Mouse (Mus musculus) urinary bladder, postnatal 10 days (tissue): ENCODE measurements around the gene Pax8.

Source experiments
- DNase-seq: peaks from one replicate; pipeline ENCODE4 v3.0.0; 2022; ENCODE audit warnings: low spot score

The Pax8 gene

GRCm38 (mm10) chr2:24475420-24475819 is at the start of gene Pax8:
Gene Pax8, minus strand, starts transcription at chr2:24475599.
- DNase-seq = no peak

- no peak for DNase-seq
Observed at GRCm38 (mm10) chr2:24521430-24522226, 46.2 kb upstream of the Pax8 start.

DNA sequence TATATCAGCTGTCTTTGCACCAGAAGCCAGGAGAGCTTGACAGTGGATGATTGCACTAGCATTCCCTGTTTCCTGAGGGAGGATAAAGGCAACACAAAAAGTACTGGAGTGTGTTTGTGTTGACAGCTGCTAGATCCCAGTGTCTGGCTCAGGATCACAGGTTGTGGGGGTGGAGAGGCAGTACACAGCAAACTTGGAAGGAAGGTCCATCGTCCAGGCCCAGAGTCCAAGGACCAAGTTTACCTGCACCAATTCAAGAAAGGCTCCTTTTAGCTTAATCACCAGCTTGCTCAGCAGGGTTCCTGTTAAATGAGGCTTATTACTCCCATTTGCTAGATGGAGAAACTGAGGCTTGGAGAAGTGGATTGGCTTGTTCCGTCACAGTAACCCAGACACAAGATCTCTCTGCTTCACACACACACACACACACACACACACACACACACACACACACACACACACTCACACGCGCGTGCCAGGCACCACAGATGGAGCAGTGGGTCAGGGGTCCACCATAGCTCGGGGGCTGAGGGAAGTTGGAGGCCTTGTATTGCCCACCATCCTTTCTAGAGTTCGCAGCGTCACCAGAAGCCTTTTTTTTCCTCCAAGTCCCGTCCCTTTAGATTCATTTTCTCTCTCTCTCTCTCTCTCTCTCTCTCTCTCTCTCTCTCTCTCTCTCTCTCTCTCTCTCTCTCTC is 45.3 kb upstream of the Pax8 start:
- no peak for DNase-seq

DNA sequence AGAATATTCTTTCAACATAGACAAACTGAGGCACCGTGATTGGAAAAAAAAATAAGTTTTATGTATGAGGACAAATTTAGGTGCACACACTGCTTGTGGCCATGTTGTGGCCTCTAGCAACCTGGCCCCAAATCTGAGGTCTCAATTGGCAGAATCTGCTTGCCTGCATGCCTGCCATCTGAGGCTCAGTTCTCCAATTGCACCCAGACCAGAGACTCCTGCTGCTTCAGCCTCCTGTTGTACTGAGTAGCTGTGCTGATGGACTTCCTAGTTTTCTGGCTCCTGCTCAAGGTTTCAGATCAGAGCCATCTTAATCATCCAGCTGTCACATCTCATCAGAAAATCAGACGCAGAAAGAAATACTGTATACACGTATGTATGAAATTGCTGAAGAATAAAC is 41.5 kb upstream of the Pax8 start:
- DNase-seq = no peak

DNA sequence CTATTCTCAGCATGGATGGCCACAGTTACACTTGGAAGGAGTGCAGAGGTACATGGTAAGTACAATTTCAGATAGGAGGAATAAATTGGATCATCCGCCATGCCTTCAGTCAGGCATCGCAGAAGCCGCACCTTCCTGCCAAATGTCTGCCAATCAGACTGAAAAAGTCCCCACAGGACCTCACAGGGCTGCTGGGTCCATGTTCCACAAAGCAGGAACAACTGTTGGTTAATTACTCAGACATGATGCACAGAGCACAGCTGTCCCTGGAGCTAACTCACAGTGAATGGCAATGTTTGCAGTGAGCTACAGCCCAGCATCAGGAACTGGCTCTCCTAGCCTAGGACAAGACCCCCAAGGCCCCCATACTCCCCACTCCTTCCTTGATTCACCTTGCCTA is 32.0 kb upstream of the Pax8 start:
- DNase-seq = no peak

DNA sequence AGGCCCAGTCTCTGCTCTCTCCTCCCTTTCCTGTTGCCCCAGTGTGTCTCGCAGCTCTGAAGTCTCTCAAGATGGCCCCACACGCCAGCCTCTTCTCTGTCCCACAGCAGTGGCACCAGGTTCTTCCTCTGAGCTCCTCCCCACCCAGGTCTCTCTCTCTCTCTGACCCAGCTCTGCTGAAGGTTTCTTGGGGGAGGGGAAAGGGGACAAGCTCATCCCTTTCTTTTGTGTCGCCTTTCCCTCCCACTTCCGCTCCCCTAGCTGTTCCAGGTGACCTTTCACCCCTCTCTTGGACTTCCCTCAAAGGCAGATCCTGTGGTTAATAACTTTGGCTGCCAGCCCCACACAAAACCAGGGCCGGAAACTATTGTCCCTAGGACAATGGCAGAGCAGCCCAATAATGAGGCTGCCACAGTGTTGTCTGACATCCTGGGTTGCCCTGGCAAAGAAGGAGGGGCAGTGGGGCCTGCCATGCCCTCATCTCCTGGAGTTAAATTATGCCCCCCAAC is 27.6 kb upstream of the Pax8 start:
- DNase-seq = no peak

DNA sequence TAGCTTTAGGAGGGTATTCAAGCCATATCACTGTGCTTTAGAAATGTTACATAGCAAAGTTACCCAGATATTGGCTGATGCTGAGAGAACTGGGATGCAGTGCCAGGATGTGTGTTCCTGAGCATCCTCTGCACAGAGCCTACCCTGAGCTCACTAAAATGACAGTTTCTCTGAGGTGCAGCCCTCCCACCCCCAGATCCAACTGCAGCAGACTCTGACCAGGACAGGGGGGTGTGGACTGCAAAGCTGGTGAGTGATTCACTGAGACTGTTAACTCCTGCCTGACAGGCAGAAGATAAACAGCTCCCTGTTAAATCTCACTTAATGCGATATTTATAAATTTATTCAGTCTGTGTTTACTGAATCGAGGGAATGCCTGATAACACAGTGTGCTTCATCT is 25.5 kb upstream of the Pax8 start:
- no peak for DNase-seq

GRCm38 (mm10) chr2:24490564-24490963 is 15.2 kb upstream of the Pax8 start:
- DNase-seq = no peak

- no peak for DNase-seq
Observed at GRCm38 (mm10) chr2:24488660-24489059, 13.3 kb upstream of the Pax8 start.

GRCm38 (mm10) chr2:24487056-24487825 is 11.8 kb upstream of the Pax8 start:
- DNase-seq = no peak

DNA sequence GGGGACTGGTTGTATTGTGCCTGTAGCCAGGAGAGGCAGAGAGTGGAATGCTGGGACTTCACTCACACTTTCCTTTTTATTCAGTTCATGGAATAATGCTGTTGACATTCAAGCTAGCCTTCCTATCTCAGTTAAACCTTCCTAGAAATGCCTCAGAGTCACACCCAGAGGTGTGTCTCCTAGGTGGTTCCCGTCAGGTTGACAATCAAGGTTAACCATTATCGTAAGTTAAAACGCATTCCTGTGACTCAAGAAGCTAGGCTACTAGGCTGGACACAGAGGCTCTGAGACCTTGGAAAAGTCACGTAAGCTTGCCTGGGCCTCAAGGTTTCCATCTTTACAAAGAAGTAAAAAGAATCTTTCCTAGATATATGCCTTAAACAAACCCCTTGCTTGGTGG is 10.0 kb upstream of the Pax8 start:
- no peak for DNase-seq

- DNase-seq = no peak
Observed at GRCm38 (mm10) chr2:24479906-24480305, 4.5 kb upstream of the Pax8 start.

DNA sequence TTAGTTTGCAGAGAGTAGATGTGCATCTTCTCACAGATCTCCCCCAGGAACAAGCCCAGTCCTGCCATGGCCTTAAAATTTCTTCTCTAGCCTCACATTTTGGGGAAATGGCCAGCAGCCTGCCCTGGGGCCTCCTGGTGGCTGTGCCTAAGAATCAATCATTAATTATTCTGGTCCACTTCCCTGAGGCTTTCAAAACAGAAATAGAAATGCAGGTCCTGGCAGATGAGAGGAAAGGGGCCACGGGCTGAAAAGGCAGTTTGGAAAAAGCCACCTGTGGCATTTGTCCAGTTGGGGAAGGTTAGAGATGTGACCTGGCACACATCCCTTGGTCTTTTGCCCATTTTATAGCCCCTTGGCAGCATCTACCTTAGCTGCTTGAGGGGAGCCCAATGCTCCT is 3.8 kb upstream of the Pax8 start:
- DNase-seq = no peak

DNA sequence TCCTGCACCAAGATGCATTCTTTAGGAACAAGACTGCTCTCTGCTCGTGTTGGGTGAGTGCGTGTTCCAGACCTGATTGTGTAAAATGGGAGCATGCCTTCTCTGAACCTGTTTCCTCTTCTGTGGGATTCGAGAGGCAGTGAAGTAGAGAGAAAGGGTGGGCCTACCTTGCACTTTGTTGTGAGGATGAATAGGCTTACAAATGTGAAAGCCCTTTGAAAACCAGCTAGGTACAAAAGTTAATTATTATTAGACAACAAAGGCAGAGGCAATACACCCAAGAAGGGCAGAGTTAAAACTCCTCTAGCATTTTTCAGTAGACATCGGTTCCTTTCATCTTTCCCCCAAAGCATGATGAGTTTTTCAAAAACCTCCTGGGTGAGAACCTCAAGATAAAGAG is 3.2 kb upstream of the Pax8 start:
- DNase-seq = no peak

GRCm38 (mm10) chr2:24474514-24475378 is 653 bp downstream of the Pax8 start:
- DNase-seq = no peak

DNA sequence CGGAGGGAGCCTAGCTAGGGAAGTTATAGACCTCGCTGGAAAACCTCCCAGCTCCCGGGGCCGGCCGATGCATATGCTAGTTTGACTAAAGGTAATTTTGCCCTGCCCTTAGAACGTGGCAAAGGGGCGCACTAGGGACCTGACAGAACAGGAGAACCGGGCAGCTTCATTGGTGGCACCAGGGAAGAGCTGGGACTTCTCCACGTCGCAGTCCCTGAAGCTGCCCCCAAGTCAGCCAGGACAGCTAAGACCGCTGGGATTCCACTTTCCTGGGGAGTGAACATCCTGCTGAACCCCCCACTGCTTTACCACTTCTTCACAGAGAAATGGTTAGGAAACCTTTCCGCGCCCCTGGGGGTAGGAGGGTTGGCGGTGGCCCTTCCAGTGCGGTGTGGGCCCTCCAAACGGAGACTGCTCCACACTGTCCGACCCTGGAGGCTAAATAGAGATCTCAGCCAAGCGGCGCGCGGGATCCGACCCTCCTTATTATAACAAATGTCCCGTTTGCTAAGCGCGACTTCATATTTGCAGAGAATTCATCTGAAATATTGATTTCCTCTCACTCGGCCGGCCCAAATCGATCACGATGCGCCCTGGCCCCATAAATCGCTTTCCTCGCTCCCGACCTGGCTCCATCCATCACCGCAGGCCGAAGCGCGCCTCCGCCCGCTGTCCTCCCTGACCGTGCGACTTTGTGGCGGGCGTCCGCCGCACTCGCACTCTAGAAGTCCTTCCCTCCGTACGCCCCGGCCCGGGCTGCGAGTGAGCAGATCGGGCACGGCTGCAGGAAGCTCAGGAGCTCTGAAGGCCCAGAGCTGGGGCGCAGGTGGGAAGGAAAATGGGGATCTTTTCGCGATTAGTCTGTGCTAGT is 1.5 kb downstream of the Pax8 start:
- DNase-seq = no peak

GRCm38 (mm10) chr2:24472677-24473076 is 2.7 kb downstream of the Pax8 start:
- no peak for DNase-seq

DNA sequence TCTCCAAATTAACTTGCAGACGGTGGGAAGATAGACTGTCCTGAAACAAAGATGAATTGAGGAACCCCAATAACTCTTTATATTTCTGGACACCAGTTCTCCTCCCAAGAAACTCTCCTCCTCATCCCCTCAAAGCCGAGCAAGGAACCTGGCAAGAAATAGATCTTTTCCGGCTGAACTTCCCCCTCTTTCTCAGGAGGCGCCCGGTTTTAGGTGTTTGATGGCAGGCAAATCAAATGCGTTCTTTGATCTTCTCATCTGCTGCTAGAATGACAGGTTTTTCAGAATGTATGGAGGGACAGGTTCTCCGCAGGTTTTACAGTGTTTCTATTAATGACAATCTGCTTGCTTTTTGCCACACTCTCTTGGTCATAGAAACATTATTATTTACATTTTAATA is 3.3 kb downstream of the Pax8 start:
- DNase-seq = no peak

GRCm38 (mm10) chr2:24469102-24469501 is 6.3 kb downstream of the Pax8 start:
- no peak for DNase-seq

DNA sequence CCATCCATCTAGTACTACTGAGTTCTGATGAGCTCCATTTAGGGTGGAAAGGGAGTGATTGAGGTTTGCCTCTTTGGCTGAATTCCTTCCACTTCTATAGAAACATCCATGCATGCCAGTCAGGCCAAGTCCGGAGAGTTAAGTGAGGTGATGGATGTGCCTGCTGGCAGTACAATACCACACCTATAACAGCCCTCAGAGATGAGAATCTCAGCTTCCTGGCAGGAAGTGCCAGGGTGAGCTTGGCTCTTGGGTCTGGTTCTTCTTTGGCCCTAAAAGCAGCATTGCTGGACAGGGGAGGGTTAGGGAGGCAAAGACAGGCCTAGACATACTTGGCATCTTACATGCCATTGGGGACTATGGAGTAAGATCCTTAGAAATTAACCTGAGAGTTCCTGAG is 7.0 kb downstream of the Pax8 start:
- no peak for DNase-seq

- DNase-seq = no peak
Observed at GRCm38 (mm10) chr2:24467156-24467555, 8.2 kb downstream of the Pax8 start.
